Mouse (Mus musculus): ENCODE measurements around the gene Itgb2.

DNA sequence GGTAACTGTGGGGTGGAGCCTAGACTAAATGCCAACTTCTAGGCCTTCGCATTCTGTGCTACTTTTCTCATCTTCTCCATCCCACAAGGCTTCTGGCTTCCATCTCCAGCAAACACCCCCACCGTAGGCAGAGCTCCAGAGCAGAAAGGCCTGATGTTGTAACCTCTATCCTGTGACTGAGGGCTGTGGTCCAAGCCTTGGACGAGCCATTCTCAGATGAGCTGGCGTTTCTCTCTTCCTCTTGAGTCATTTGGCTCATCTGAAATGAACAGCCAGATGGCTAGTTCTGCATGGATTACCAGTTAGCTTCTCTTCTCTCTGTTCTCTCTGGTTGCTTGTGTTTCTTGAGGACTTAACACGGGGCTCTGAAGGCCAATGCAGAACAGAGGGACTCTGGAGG lies 14.9 kb downstream of the Itgb2 start:
- TF ChIP-seq CTCF (conservative IDR thresholded peaks at IDR 0.05; ENCODE audit: insufficient read depth, insufficient read length, low read depth, low read length) (no peak), POLR2A (IDR thresholded peaks at IDR 0.05; ENCODE audit: low read depth, low read length) (no peak)
